Mouse (Mus musculus): ENCODE results near the gene Lag3. TPM values are rescaled to one million over a fixed set of nuclear protein-coding genes. Genes with fewer than 3 reads are reported as not detected.

The Lag3 gene
- polyA plus RNA-seq, 1 experiment = 0.44 TPM

DNA sequence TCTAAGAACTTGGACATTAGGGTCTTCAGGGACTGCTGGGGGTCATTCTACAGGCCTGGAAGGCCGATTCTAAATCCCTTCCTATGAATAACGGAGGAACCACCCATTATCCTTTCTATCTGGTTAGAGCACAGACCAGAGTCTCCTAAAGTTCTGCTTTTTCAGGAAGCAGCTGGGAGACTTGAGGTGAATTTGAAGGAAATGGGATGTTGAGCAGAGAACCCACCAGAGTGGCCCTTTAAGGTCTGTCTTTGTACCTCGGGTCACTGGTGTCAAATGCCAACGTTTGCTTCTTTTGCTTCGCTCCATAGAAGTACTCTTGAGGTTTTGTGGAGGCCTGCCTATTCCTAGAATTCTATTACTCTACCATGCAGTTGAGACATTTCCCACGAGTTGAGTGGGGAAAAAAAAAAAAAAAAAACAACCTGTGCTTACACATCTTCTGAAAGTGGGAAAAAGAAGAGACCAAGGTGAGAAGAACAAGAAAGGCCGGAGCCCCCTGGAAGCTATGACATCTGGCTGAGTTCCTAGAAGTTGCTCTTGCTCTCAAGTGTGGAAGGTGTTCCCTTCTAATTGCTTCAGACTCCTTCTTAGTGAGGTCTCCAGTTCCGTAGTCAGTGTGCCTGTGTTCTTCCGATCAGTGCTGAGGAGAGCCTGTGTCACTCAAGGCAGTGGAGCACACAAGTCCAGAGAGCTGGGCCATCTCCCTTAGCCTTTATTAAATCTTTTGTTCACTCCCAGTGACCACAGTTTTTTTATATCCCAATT is 9.0 kb upstream of the Lag3 start:
- Histone ChIP-seq H3K4me3 (ENCODE audit: insufficient read depth, poor library complexity, severe bottlenecking) (no peak overlapping the region), H3ac (ENCODE audit: control insufficient read depth, insufficient read length, low read depth) (peak overlapping the region; percentile 30), H3K79me2 (ENCODE audit: control insufficient read depth, insufficient read depth) (peaks cover 24% of the 10 kb centered on the region), H3K79me3 (ENCODE audit: low read depth) (peaks cover 15% of the 10 kb centered on the region), H3K27me3 (ENCODE audit: control insufficient read depth, insufficient read depth, insufficient read length) (no peaks in the 10 kb centered on the region), H3K36me3 (ENCODE audit: control insufficient read depth, insufficient read depth) (peaks cover 6% of the 10 kb centered on the region)
- TF ChIP-seq MYOD1 (IDR thresholded peaks at IDR 0.05; ENCODE audit: control insufficient read depth, insufficient read length, low read depth) = no peak
- TF ChIP-seq FOSL1 (IDR thresholded peaks at IDR 0.05; ENCODE audit: insufficient read depth, low read length, poor library complexity, severe bottlenecking) = no peak
- TF ChIP-seq CTCF (IDR thresholded peaks at IDR 0.05; ENCODE audit: control insufficient read depth, insufficient read depth, insufficient read length) = no peak
- TF ChIP-seq CEBPB (IDR thresholded peaks at IDR 0.05; ENCODE audit: low read depth) = no peak
- no peak for TF ChIP-seq USF1 (IDR thresholded peaks at IDR 0.05; ENCODE audit: low read depth)
- no peak for TF ChIP-seq MYOG (IDR thresholded peaks at IDR 0.05; ENCODE audit: control insufficient read depth, extremely low read depth, insufficient read length)
- TF ChIP-seq MAX (IDR thresholded peaks at IDR 0.05) = no peak

DNA sequence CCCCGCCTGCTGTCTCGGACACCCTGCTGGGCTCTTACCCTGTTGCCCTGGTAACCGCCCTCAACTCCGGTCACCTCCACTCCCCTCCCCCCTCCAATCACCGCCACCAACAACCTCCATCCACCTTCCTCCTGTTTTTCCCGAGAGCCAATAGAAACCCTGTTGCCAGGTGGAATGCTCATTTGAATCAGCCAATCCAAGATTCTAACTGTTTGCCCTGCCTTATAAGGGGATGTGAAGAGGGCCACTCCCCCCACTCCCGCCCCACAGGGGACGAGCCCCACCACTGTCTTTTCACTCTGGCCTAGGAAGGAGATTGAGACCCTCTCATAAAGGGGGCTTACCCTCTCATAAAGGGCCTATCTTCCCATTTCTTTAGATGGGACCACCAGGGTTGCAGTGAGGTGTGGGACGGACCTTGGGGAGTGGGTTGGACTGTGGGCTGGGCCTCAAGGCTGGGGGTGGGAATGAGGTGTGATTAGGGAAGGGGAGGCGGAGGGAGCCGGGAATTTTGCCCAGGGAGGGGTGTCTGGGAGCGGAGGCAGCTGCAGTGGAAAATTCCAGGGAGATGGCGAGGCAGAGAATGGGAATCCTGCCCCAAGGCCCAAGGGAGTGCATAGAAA is 8.3 kb upstream of the Lag3 start, which contains the start of gene Ptms:
Gene Ptms, minus strand, starts transcription at position 409 of the 623 bp plus-strand sequence.
- Histone ChIP-seq H3K36me3 (ENCODE audit: control insufficient read depth, insufficient read depth) (peaks cover 13% of the 10 kb centered on the region), H3ac (ENCODE audit: control insufficient read depth, insufficient read length, low read depth) (peak within 1 kb of the TSS; percentile 30), H3K27me3 (ENCODE audit: control insufficient read depth, insufficient read depth, insufficient read length) (no peaks in the 10 kb centered on the region), H3K79me3 (ENCODE audit: low read depth) (peaks cover 20% of the 10 kb centered on the region), H3K4me3 (ENCODE audit: insufficient read depth, poor library complexity, severe bottlenecking) (no peak within 1 kb of the TSS), H3K79me2 (ENCODE audit: control insufficient read depth, insufficient read depth) (peaks cover 29% of the 10 kb centered on the region)
- no peak for TF ChIP-seq CEBPB (IDR thresholded peaks at IDR 0.05; ENCODE audit: low read depth)
- TF ChIP-seq MYOD1 (IDR thresholded peaks at IDR 0.05; ENCODE audit: control insufficient read depth, insufficient read length, low read depth) = peak; percentile 21

DNA sequence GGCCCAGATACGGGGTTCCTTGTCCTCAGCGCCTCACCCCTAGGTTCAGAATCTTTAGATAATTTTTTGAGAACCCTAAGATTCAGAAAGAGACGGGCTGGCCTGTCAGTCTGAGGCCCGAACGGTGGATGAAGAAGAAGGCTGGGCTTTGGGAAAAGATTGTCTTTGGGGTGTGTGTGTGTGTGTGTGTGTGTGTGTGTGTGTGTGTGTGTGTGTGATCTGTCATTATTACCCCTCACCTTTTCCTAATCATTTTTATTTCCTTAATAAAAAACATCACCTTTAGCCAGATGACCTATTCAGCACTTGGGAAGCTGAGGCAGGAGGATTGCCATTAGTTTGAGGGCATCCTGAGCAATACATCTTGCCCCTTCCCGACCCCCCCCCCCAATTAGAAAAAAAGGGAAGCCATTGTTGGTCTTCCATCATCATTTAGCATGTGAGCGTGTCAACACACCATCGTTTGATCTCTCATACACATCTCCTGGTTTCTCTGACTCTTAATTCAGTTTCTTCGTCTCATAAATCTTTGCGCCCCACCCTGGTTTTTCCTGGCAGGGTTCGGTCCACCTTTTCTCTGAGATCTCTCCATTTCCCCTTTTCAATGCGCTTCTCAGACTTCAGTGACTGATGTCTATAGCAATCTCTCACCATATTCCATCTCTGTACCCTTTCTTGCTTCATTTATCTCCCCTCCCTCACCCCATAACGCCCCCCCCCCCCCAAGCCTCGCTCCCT is 7.6 kb upstream of the Lag3 start:
- TF ChIP-seq FOSL1 (IDR thresholded peaks at IDR 0.05; ENCODE audit: insufficient read depth, low read length, poor library complexity, severe bottlenecking) = no peak
- no peak for TF ChIP-seq USF1 (IDR thresholded peaks at IDR 0.05; ENCODE audit: low read depth)
- TF ChIP-seq MYOD1 (IDR thresholded peaks at IDR 0.05; ENCODE audit: control insufficient read depth, insufficient read length, low read depth) = no peak
- no peak for TF ChIP-seq MAX (IDR thresholded peaks at IDR 0.05)
- TF ChIP-seq MYOG (IDR thresholded peaks at IDR 0.05; ENCODE audit: control insufficient read depth, extremely low read depth, insufficient read length) = no peak
- TF ChIP-seq CTCF (IDR thresholded peaks at IDR 0.05; ENCODE audit: control insufficient read depth, insufficient read depth, insufficient read length) = no peak
- no peak for TF ChIP-seq CEBPB (IDR thresholded peaks at IDR 0.05; ENCODE audit: low read depth)
- H3K79me3 ChIP-seq (ENCODE audit: low read depth) = peaks cover 22% of the 10 kb centered on the region
- H3K27me3 ChIP-seq (ENCODE audit: control insufficient read depth, insufficient read depth, insufficient read length) = no peaks in the 10 kb centered on the region
- H3ac ChIP-seq (ENCODE audit: control insufficient read depth, insufficient read length, low read depth) = peak overlapping the region; percentile 32
- no peak overlapping the region for H3K4me3 ChIP-seq (ENCODE audit: insufficient read depth, poor library complexity, severe bottlenecking)
- H3K79me2 ChIP-seq (ENCODE audit: control insufficient read depth, insufficient read depth) = peaks cover 29% of the 10 kb centered on the region
- peaks cover 21% of the 10 kb centered on the region for H3K36me3 ChIP-seq (ENCODE audit: control insufficient read depth, insufficient read depth)

DNA sequence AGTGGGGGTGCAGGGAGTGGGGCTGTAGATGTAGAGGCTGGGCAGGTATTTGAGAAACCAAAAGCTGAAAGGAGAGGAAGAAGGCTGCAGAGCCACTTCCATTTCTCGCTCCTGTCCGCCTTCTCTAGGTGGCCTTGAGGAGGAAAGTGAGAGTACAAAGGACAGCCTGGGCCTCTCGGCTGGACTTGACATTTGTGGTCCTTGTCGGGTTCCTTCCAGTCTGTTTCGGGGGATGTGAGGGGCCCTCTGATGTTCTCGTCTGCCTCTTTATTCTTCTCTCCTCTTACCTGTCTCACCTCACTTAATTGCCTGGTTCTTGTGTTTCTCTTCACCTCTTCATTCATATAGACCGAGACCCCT is 6.8 kb upstream of the Lag3 start:
- Histone ChIP-seq H3K79me2 (ENCODE audit: control insufficient read depth, insufficient read depth) (peaks cover 29% of the 10 kb centered on the region), H3K36me3 (ENCODE audit: control insufficient read depth, insufficient read depth) (peaks cover 28% of the 10 kb centered on the region), H3K79me3 (ENCODE audit: low read depth) (peaks cover 22% of the 10 kb centered on the region), H3K27me3 (ENCODE audit: control insufficient read depth, insufficient read depth, insufficient read length) (no peaks in the 10 kb centered on the region), H3K4me3 (ENCODE audit: insufficient read depth, poor library complexity, severe bottlenecking) (peak overlapping the region; percentile 18), H3ac (ENCODE audit: control insufficient read depth, insufficient read length, low read depth) (peak overlapping the region; percentile 62)
- TF ChIP-seq USF1 (IDR thresholded peaks at IDR 0.05; ENCODE audit: low read depth) (no peak), CEBPB (IDR thresholded peaks at IDR 0.05; ENCODE audit: low read depth) (no peak), MYOD1 (IDR thresholded peaks at IDR 0.05; ENCODE audit: control insufficient read depth, insufficient read length, low read depth) (no peak), MYOG (IDR thresholded peaks at IDR 0.05; ENCODE audit: control insufficient read depth, extremely low read depth, insufficient read length) (no peak)

DNA sequence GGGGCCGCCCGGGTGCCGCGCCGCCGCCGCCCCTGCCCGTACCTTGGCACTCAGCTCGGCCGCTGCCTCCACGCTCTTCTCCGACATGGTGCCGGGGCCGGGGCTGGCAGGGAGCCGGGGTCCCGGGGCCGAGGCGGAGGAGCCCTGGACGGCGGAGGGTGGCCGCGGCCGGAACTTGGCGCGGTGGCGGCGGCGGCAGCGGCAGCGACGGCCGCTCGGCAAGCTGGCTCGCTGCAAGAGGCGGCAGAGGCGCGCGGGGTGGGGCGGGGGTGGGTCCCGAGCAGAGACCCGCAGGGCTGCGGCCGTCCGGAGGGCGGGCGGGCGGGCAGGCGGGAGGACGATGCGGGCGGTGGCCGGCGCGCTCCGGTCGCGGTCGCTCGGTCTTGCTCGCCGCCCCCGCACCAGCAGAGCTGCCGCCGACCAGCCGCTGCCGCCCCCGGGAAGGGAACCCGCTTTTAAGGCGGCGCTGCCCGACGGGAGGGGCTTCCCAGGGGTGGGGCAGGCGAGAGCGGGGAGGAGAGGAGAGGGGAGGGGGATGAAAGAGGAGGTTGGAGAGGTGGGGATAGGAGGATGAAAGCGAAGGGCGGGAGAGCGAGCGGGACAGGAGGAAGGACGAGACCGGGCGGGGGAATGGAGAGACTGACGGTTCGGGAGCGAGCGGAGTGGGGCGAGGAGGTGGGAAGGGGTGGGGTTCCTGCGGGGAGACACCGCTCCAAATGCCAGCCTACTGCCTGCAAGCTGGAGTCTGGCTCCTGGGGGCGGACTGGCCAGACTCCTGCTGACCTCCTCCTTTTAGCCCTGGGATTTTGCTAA is 6.2 kb upstream of the Lag3 start:
- no peak for TF ChIP-seq USF1 (IDR thresholded peaks at IDR 0.05; ENCODE audit: low read depth)
- no peak for TF ChIP-seq CTCF (IDR thresholded peaks at IDR 0.05; ENCODE audit: control insufficient read depth, insufficient read depth, insufficient read length)
- TF ChIP-seq MAX (IDR thresholded peaks at IDR 0.05) = no peak
- TF ChIP-seq CEBPB (IDR thresholded peaks at IDR 0.05; ENCODE audit: low read depth) = no peak
- no peak for TF ChIP-seq MYOG (IDR thresholded peaks at IDR 0.05; ENCODE audit: control insufficient read depth, extremely low read depth, insufficient read length)
- no peak for TF ChIP-seq MYOD1 (IDR thresholded peaks at IDR 0.05; ENCODE audit: control insufficient read depth, insufficient read length, low read depth)
- no peak for TF ChIP-seq FOSL1 (IDR thresholded peaks at IDR 0.05; ENCODE audit: insufficient read depth, low read length, poor library complexity, severe bottlenecking)
- H3K27me3 ChIP-seq (ENCODE audit: control insufficient read depth, insufficient read depth, insufficient read length) = no peaks in the 10 kb centered on the region
- H3K79me2 ChIP-seq (ENCODE audit: control insufficient read depth, insufficient read depth) = peaks cover 29% of the 10 kb centered on the region
- peak overlapping the region; percentile 84 for H3K4me3 ChIP-seq (ENCODE audit: insufficient read depth, poor library complexity, severe bottlenecking)
- H3K36me3 ChIP-seq (ENCODE audit: control insufficient read depth, insufficient read depth) = peaks cover 34% of the 10 kb centered on the region
- H3ac ChIP-seq (ENCODE audit: control insufficient read depth, insufficient read length, low read depth) = peak overlapping the region; percentile 83
- H3K79me3 ChIP-seq (ENCODE audit: low read depth) = peaks cover 22% of the 10 kb centered on the region

Data from C2C12 (cell line).